Mouse (Mus musculus) telencephalon, adult 2 months (tissue): ENCODE data around the gene Pde6h.
"Not testable (repeated sequence)": the region's sequence is repeated elsewhere in the genome, so short reads cannot be mapped to it uniquely, and the experiment has no call there.

ENCODE experiments used
- DNase-seq: peaks from one replicate; pipeline ENCODE4 v3.0.0-alpha.2; 2011; ENCODE audit warnings: low read depth, low spot score

Pde6h gene

GRCm38 (mm10) chr6:136923532-136923931, at the start of gene Pde6h:
Pde6h (plus strand) TSS chr6:136923832.
- no peak for DNase-seq

- DNase-seq, result no peak
Observed at GRCm38 (mm10) chr6:136874599-136874998, 49.0 kb upstream of the Pde6h start.

GRCm38 (mm10) chr6:136875670-136876069, 48.0 kb upstream of the Pde6h start, which contains the start of gene Mgp:
Mgp (minus strand) TSS chr6:136875823.
- DNase-seq, result peak; percentile 48

GRCm38 (mm10) chr6:136881678-136882077, 42.0 kb upstream of the Pde6h start:
- DNase-seq, result no peak

- DNase-seq, result no peak
Observed at GRCm38 (mm10) chr6:136883431-136883915, 40.2 kb upstream of the Pde6h start.

GRCm38 (mm10) chr6:136883961-136884360, 39.7 kb upstream of the Pde6h start:
- DNase-seq, result no peak

GRCm38 (mm10) chr6:136884766-136885165, 38.9 kb upstream of the Pde6h start:
- DNase-seq, result not testable (repeated sequence)

- no peak for DNase-seq
Observed at GRCm38 (mm10) chr6:136887854-136888253, 35.8 kb upstream of the Pde6h start.

- DNase-seq, result no peak
Observed at GRCm38 (mm10) chr6:136889067-136889466, 34.6 kb upstream of the Pde6h start.

- DNase-seq, result peak; percentile 45
Observed at GRCm38 (mm10) chr6:136889554-136889953, 34.1 kb upstream of the Pde6h start.

- no peak for DNase-seq
Observed at GRCm38 (mm10) chr6:136892002-136892401, 31.6 kb upstream of the Pde6h start.

- no peak for DNase-seq
Observed at GRCm38 (mm10) chr6:136894532-136895339, 28.9 kb upstream of the Pde6h start.

- no peak for DNase-seq
Observed at GRCm38 (mm10) chr6:136897789-136898188, 25.8 kb upstream of the Pde6h start.

- no peak for DNase-seq
Observed at GRCm38 (mm10) chr6:136898222-136898621, 25.4 kb upstream of the Pde6h start.

- DNase-seq, result no peak
Observed at GRCm38 (mm10) chr6:136898954-136899353, 24.7 kb upstream of the Pde6h start.

- no peak for DNase-seq
Observed at GRCm38 (mm10) chr6:136900369-136901009, 23.1 kb upstream of the Pde6h start.

- no peak for DNase-seq
Observed at GRCm38 (mm10) chr6:136901010-136901409, 22.6 kb upstream of the Pde6h start.

- DNase-seq, result no peak
Observed at GRCm38 (mm10) chr6:136902527-136902926, 21.1 kb upstream of the Pde6h start.

GRCm38 (mm10) chr6:136903885-136904470, 19.7 kb upstream of the Pde6h start:
- DNase-seq, result no peak

- no peak for DNase-seq
Observed at GRCm38 (mm10) chr6:136906283-136906936, 17.2 kb upstream of the Pde6h start.

GRCm38 (mm10) chr6:136906937-136907293, 16.7 kb upstream of the Pde6h start:
- DNase-seq, result no peak
